Mouse (Mus musculus) heart, adult 2 months (tissue): ENCODE results near the gene Lgals9. TPM values are rescaled to one million over a fixed set of nuclear protein-coding genes. Genes with fewer than 3 reads are reported as not detected.
A peak's percentile ranks its signal among the peaks of the same experiment; 100 is the strongest.

Experiments
- DNase-seq, 2 experiments: peaks; one replicate each; pipeline ENCODE4 v3.0.0; 2021
- H3K27ac ChIP-seq: fragments of 200-600 bp; 2 replicates; pipeline ENCODE4 v1.8.1; 2022
- H3K27me3 ChIP-seq: fragments of 200-500 bp; 2 replicates; pipeline ENCODE4 v1.6.1; 2012; ENCODE audit warnings: mild to moderate bottlenecking, low read length, inconsistent platforms, mixed read lengths; ENCODE audit not compliant: control insufficient read depth, insufficient read depth
- H3K36me3 ChIP-seq: fragments of 200-500 bp; 2 replicates; pipeline ENCODE4 v1.6.1; 2012; ENCODE audit warnings: low read length, inconsistent platforms; ENCODE audit not compliant: control insufficient read depth, insufficient read depth
- H3K4me1 ChIP-seq: fragments of 200-500 bp; 2 replicates; pipeline ENCODE4 v1.6.1; 2011; ENCODE audit warnings: low read length; ENCODE audit not compliant: control insufficient read depth, insufficient read depth
- H3K4me3 ChIP-seq: fragments of 200-600 bp; 2 replicates; pipeline ENCODE4 v1.8.1; 2022
- H3K79me2 ChIP-seq: fragments of 200-500 bp; replicated peaks from 2 replicates; pipeline ENCODE4 v1.6.1; 2012; ENCODE audit warnings: mild to moderate bottlenecking, inconsistent platforms, low read length, moderate library complexity, mixed read lengths; ENCODE audit not compliant: control insufficient read depth, insufficient read depth
- H3K9ac ChIP-seq: fragments of 200-500 bp; 2 replicates; pipeline ENCODE4 v1.6.1; 2012; ENCODE audit warnings: low read depth, mild to moderate bottlenecking, control low read depth, inconsistent platforms, low read length, mixed read lengths
- CTCF ChIP-seq: fragments of 200-600 bp; IDR thresholded peaks from 2 replicates; pipeline ENCODE4 v1.8.1; 2022; ENCODE audit warnings: antibody characterized with exemption, mild to moderate bottlenecking, moderate library complexity
- EP300 ChIP-seq: fragments of 200-500 bp; IDR thresholded peaks from 2 replicates; pipeline ENCODE4 v1.6.1; 2011; ENCODE audit warnings: low read depth, low read length, control low read depth; ENCODE audit not compliant: insufficient read depth
- POLR2A ChIP-seq: fragments of 200-500 bp; IDR thresholded peaks from 2 replicates; pipeline ENCODE4 v1.6.1; 2011; ENCODE audit warnings: mild to moderate bottlenecking, low read depth, low read length, control low read depth; ENCODE audit not compliant: insufficient read depth
- WGBS: fragments of 180-500 bp; shearing (Covaris S2); methylation state at CpG from one replicate; pipeline ENCODE4 v1.1.7; 2018; 5-methylcytosine and 5-hydroxymethylcytosine counted together
- intact Hi-C: fragments of 180-260 bp; cut with DNase I; formaldehyde crosslinking; loops from one replicate; pipeline ENCODE4 v1.15.1; 2025
- polyA plus RNA-seq: library from polyadenylated mRNA; depleted of rRNA; stranded (reverse); fragments of >200 nt; gene quantifications from 2 replicates; pipeline ENCODE4 v1.2.3, GENCODE M21; 2012
- total RNA-seq, 2 experiments: library from RNA; stranded (reverse); gene quantifications; 2 replicates each; pipeline ENCODE4 v1.2.3; 2021

The Lgals9 gene
- total and polyA plus RNA-seq, 3 experiments: 20.7 to 49.5 (median 23.1) TPM

DNA sequence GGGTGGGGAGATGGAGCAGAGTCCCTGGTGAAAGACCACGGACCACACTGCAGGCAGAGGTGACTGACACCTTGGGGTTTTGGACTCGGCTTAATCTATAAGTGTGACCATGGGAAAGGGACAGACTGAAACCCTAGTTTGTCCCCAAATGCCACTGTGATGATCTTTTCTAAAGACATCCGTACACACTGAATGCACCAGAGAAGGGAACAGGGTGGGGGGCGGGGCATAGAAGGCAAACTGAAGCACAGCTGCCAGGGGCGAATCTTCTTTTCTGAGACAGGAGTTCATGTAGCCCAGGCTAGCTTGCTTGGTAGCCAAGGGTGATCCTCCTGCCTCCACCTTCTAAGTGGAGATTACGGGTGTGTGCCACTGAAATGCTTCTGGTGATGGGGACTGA is 39.0 kb upstream of the Lgals9 start:
- H3K36me3 ChIP-seq: no peaks in the 10 kb centered on the region
- no peak overlapping the region for H3K4me3 ChIP-seq

DNA sequence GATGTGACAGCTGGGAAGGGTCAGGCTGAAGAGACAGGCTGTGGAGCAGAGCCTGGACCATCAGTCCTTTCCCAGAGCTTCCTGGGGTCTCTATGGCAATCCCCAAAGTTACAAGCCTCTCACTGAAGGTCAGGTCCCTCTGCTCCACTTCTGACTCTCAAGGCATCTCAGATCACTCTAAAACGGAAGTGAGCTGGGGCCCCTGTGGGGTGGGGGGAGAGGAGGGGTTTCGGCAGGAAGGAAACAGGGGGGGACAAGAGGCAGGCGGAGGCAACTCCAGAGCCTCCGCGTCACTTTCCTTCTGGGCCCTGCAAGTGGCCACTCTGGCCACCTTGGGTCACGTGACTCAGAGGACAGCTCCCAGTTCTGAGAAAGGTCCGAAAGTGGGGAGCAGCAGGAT is 38.6 kb upstream of the Lgals9 start:
- peak overlapping the region; percentile 67 for H3K27ac ChIP-seq
- DNase-seq: peak; percentile 53 to 70
- H3K79me2 ChIP-seq: no peaks in the 10 kb centered on the region
- no peaks in the 10 kb centered on the region for H3K36me3 ChIP-seq
- H3K4me3 ChIP-seq: no peak overlapping the region
- peaks cover 14% of the 10 kb centered on the region for H3K4me1 ChIP-seq
- H3K27me3 ChIP-seq: no peaks in the 10 kb centered on the region
- TF ChIP-seq POLR2A: peak; percentile 38; the same call in 1 of the 2 replicates
- TF ChIP-seq CTCF: no peak
- TF ChIP-seq EP300: peak; percentile 65; the same call in 1 of the 2 replicates
- 28% methylated on average over 7 of the region's 7 CpGs for WGBS
- peak overlapping the region; percentile 31; the same call in 1 of the 2 replicates for H3K9ac ChIP-seq
- intact Hi-C loops: no loop called here

More for the DNA sequence above, 39.0 kb upstream of the Lgals9 start:
- Histone ChIP-seq H3K4me1 (peaks cover 14% of the 10 kb centered on the region), H3K9ac (peak overlapping the region; percentile 31; the same call in 1 of the 2 replicates), H3K79me2 (no peaks in the 10 kb centered on the region), H3K27ac (peak overlapping the region; percentile 43; the same call in 1 of the 2 replicates), H3K27me3 (no peaks in the 10 kb centered on the region)
- no peak for DNase-seq
- intact Hi-C loops: no loop called here
- no peak for TF ChIP-seq CTCF
- TF ChIP-seq POLR2A: no peak
- peak; percentile 3; the same call in 1 of the 2 replicates for TF ChIP-seq EP300
- 61% methylated on average over 6 of the region's 6 CpGs for WGBS

DNA sequence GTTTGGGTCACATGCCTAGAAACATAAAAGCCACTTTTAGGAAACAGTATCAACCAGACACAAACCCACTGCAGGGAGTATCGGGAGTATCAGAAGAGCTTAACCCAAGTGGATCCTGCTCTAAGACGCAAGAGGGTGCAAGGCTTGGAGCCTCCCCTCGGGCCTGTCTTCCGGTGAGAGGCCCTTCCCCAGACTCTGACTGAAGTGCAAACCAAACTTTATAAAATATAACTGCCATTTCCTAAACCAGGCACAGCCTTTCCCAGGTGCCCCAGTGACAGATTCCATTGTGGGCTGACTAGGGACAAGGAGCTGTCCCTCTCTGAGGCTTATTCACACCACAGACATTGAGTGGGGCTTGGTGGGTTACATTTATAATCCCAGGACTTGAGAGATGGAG is 38.1 kb upstream of the Lgals9 start:
- H3K27ac ChIP-seq: peak overlapping the region; percentile 67
- intact Hi-C loops: no loop called here
- no peaks in the 10 kb centered on the region for H3K27me3 ChIP-seq
- no peaks in the 10 kb centered on the region for H3K36me3 ChIP-seq
- no peak overlapping the region for H3K4me3 ChIP-seq
- peak overlapping the region; percentile 24; the same call in 1 of the 2 replicates for H3K9ac ChIP-seq
- TF ChIP-seq EP300 (no peak), CTCF (no peak), POLR2A (no peak)
- peaks cover 14% of the 10 kb centered on the region for H3K4me1 ChIP-seq
- H3K79me2 ChIP-seq: no peaks in the 10 kb centered on the region
- WGBS: 64% methylated on average over 4 of the region's 4 CpGs
- no peak for DNase-seq

DNA sequence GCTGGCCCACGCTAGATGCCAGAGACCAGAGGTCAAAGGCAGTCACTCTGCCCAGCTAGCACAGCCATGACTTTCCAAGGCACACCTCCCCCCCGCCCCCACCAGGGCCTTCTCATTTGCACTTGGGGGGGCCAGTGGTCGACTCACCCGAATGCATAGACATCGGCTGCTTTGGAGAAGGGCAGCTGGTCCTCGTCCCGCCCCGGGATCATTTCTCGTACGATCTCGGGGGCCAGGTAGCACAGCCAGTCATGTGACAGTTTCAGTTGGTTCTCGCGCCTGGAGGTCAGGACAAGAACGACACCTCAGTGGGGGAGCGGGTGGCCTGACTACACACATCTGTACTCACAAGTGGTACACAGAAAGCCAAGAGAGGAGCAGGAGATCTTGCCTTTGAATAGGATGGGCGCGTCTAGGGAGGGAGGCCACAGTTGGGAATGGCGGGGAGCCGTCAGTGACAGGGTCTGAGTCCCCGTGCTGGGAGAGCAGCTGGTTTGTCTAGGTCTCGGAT is 35.8 kb upstream of the Lgals9 start:
- Histone ChIP-seq H3K36me3 (no peaks in the 10 kb centered on the region), H3K79me2 (no peaks in the 10 kb centered on the region), H3K9ac (no peak overlapping the region), H3K27me3 (no peaks in the 10 kb centered on the region), H3K4me1 (peaks cover 14% of the 10 kb centered on the region), H3K27ac (no peak overlapping the region), H3K4me3 (no peak overlapping the region)
- DNase-seq: no peak
- intact Hi-C loops: no loop called here
- WGBS: 85% methylated on average over 21 of the region's 21 CpGs
- TF ChIP-seq POLR2A (no peak), EP300 (no peak), CTCF (no peak)

DNA sequence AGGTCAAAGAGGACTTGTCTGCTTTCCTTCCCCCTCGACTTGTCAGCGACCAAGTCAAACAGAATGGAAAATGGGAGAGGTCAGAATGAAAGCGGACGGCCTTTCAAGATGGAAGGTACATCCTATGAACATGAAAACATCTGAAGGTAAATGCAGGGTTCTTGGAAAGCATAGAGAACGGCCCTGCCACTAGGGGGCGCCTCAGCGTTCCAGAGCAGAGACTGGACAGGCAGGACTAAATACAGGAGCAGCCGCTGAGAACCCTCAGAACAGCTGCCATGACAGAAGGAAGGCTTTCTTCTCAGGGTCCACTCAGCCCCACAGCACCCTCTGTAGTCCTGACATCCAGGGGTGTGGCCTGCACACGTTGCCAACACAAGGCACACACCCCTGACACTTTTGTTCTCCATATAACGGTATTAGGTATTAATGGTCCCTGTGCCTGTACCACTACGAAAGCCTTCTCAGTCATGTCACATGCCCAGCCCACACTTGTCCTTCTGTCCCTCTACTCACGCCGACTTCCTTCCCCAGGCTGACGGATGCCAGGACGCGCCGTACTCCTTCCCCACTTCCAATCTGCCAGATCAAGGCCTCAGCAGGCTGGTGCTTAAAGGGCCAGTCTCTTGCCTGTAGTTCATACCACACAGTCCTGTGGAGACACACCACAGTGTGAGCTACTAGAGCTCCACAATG is 35.2 kb upstream of the Lgals9 start:
- TF ChIP-seq POLR2A (no peak), CTCF (peak; percentile 70)
- DNase-seq: peak; percentile 37 to 68
- intact Hi-C loops: loop anchor here (2.0 to 5.0 kb wide), 2 partner anchors 38 to 53 kb away; partner anchors contain the start of gene Lgals9
- H3K27me3 ChIP-seq: no peaks in the 10 kb centered on the region
- H3K79me2 ChIP-seq: no peaks in the 10 kb centered on the region
- WGBS: 61% methylated on average over 17 of the region's 17 CpGs
- H3K4me1 ChIP-seq: peaks cover 14% of the 10 kb centered on the region
- H3K9ac ChIP-seq: no peak overlapping the region
- no peak overlapping the region; the same call in 1 of the 2 replicates for H3K27ac ChIP-seq
- no peak overlapping the region for H3K4me3 ChIP-seq
- H3K36me3 ChIP-seq: no peaks in the 10 kb centered on the region
